Mouse (Mus musculus) thymus, postnatal 14 days (tissue): ENCODE measurements around the gene Pdgfa.

Source experiments
- DNase-seq: peaks from one replicate; pipeline ENCODE4 v3.0.0; 2021

Gene Pdgfa

GRCm38 (mm10) chr5:138952969-138953368 is 44.2 kb downstream of the Pdgfa start:
- no peak for DNase-seq

- DNase-seq, result no peak
These were observed 45.9 kb downstream of the Pdgfa start for GRCm38 (mm10) chr5:138951305-138951704.

- DNase-seq, result no peak
These were observed 48.0 kb downstream of the Pdgfa start for GRCm38 (mm10) chr5:138949165-138949564.

GRCm38 (mm10) chr5:138948031-138948980 is 48.9 kb downstream of the Pdgfa start:
- no peak for DNase-seq

- DNase-seq, result no peak
These were observed 49.7 kb downstream of the Pdgfa start for GRCm38 (mm10) chr5:138947487-138947886.

GRCm38 (mm10) chr5:138946931-138947330 is 50.2 kb downstream of the Pdgfa start:
- no peak for DNase-seq

GRCm38 (mm10) chr5:138945011-138945410 is 52.2 kb downstream of the Pdgfa start:
- no peak for DNase-seq

GRCm38 (mm10) chr5:138944551-138944950 is 52.6 kb downstream of the Pdgfa start:
- no peak for DNase-seq

GRCm38 (mm10) chr5:138941842-138942241 is 55.3 kb downstream of the Pdgfa start:
- no peak for DNase-seq

- no peak for DNase-seq
These were observed 56.6 kb downstream of the Pdgfa start for GRCm38 (mm10) chr5:138940576-138940975.

GRCm38 (mm10) chr5:138938572-138939163 is 58.5 kb downstream of the Pdgfa start:
- no peak for DNase-seq

- DNase-seq, result no peak
These were observed 60.6 kb downstream of the Pdgfa start for GRCm38 (mm10) chr5:138936399-138937089.

GRCm38 (mm10) chr5:138934540-138934939 is 62.6 kb downstream of the Pdgfa start:
- no peak for DNase-seq

- DNase-seq, result no peak
These were observed 64.4 kb downstream of the Pdgfa start for GRCm38 (mm10) chr5:138932460-138933432.

GRCm38 (mm10) chr5:138931836-138932235 is 65.3 kb downstream of the Pdgfa start:
- DNase-seq, result no peak

- no peak for DNase-seq
These were observed 67.2 kb downstream of the Pdgfa start for GRCm38 (mm10) chr5:138929879-138930507.
